Mouse (Mus musculus) liver, adult 2 months (tissue): ENCODE data around the gene Irf3. TPM values are rescaled to one million over a fixed set of nuclear protein-coding genes. Genes with fewer than 3 reads are reported as not detected.

Source experiments
- DNase-seq: peaks from one replicate; pipeline ENCODE4 v3.0.0-alpha.2; 2011; ENCODE audit warnings: low read depth, low spot score; ENCODE audit errors: extremely low read depth
- H3K27ac ChIP-seq: fragments of 200-500 bp; replicated peaks from 2 replicates; pipeline ENCODE4 v1.5.1; 2012; ENCODE audit warnings: low read depth, mild to moderate bottlenecking, control low read depth, inconsistent platforms, low read length; ENCODE audit not compliant: insufficient read depth
- H3K27me3 ChIP-seq: fragments of 200-500 bp; 2 replicates; pipeline ENCODE4 v1.6.1; 2012; ENCODE audit warnings: mild to moderate bottlenecking, moderate library complexity, low read length, inconsistent platforms; ENCODE audit not compliant: control insufficient read depth, insufficient read depth
- H3K36me3 ChIP-seq: fragments of 200-500 bp; 2 replicates; pipeline ENCODE4 v1.6.1; 2012; ENCODE audit warnings: low read length, inconsistent platforms; ENCODE audit not compliant: control insufficient read depth, insufficient read depth
- H3K4me1 ChIP-seq: fragments of 200-500 bp; 2 replicates; pipeline ENCODE4 v1.6.1; 2011; ENCODE audit warnings: low read length; ENCODE audit not compliant: control insufficient read depth, insufficient read depth
- H3K4me3 ChIP-seq: fragments of 200-500 bp; 2 replicates; pipeline ENCODE4 v1.5.1; 2011; ENCODE audit warnings: low read depth, mild to moderate bottlenecking, control low read depth, low read length, moderate library complexity; ENCODE audit not compliant: insufficient read depth
- H3K79me2 ChIP-seq: fragments of 200-500 bp; 2 replicates; pipeline ENCODE4 v1.6.1; 2012; ENCODE audit warnings: inconsistent platforms, mild to moderate bottlenecking, low read length, moderate library complexity; ENCODE audit not compliant: control insufficient read depth, insufficient read depth
- H3K9ac ChIP-seq: fragments of 200-500 bp; 2 replicates; pipeline ENCODE4 v1.6.1; 2012; ENCODE audit warnings: low read depth, mild to moderate bottlenecking, control low read depth, inconsistent platforms, low read length
- CTCF ChIP-seq: fragments of 200-500 bp; IDR thresholded peaks from 2 replicates; pipeline ENCODE4 v1.5.1; 2011; ENCODE audit warnings: low read depth, low read length, control low read depth
- POLR2A ChIP-seq: fragments of 200-500 bp; IDR thresholded peaks from 2 replicates; pipeline ENCODE4 v1.6.1; 2011; ENCODE audit warnings: low read length, control low read depth; ENCODE audit not compliant: insufficient read depth; ENCODE audit errors: extremely low read depth
- WGBS: fragments of 180-500 bp; shearing (Covaris S2); methylation state at CpG from one replicate; pipeline ENCODE4 v1.1.7; 2018; 5-methylcytosine and 5-hydroxymethylcytosine counted together
- polyA plus RNA-seq: library from polyadenylated mRNA; depleted of rRNA; stranded (reverse); fragments of >200 nt; gene quantifications from 2 replicates; pipeline ENCODE4 v1.2.3, GENCODE M21; 2012
- total RNA-seq: library from RNA; depleted of rRNA; stranded (reverse); fragments of >200 nt; gene quantifications from 2 replicates; pipeline ENCODE4 v1.2.3, GENCODE M21; 2014

Gene Irf3
- total and polyA plus RNA-seq, 2 experiments: 59.0 to 101 TPM

GRCm38 (mm10) chr7:45030857-45031256 is 33.4 kb downstream of the Irf3 start:
- Histone ChIP-seq H3K4me3 (no peak overlapping the region), H3K27me3 (no peaks in the 10 kb centered on the region), H3K79me2 (no peaks in the 10 kb centered on the region), H3K9ac (no peak overlapping the region), H3K36me3 (peaks cover 25% of the 10 kb centered on the region), H3K4me1 (no peaks in the 10 kb centered on the region), H3K27ac (no peak overlapping the region)
- TF ChIP-seq CTCF: no peak
- no peak for TF ChIP-seq POLR2A
- DNase-seq: no peak
- WGBS: 96% methylated on average over 8 of the region's 8 CpGs

- no peaks in the 10 kb centered on the region for H3K27me3 ChIP-seq
- H3K4me1 ChIP-seq: no peaks in the 10 kb centered on the region
- peaks cover 25% of the 10 kb centered on the region for H3K36me3 ChIP-seq
- H3K79me2 ChIP-seq: no peaks in the 10 kb centered on the region
- no peak overlapping the region for H3K9ac ChIP-seq
- TF ChIP-seq POLR2A (no peak), CTCF (no peak)
- H3K4me3 ChIP-seq: no peak overlapping the region
- DNase-seq: no peak
- H3K27ac ChIP-seq: no peak overlapping the region
- WGBS: 95% methylated on average over 19 of the region's 19 CpGs
Measured at GRCm38 (mm10) chr7:45033722-45034359, 36.4 kb downstream of the Irf3 start.

DNA sequence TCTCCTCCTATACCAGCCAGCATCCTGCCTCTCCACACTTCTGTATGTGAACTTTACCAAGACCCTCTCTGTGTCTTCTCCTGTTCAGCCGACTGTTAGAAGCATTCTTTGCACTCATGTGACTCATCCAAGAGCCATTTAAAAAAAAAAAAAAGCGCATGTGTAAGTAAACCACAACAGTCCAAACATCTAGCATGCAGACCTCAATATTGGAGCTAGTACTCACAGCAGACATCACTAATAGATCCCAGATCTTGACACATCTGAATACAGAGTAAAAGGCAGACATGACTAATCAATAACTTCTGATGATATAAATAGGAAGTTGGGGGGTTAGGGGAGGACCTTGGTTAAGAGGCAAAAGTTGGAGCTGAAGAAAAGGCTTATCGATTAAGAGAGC is 38.2 kb downstream of the Irf3 start:
- Histone ChIP-seq H3K4me1 (no peaks in the 10 kb centered on the region), H3K27ac (no peak overlapping the region), H3K79me2 (no peaks in the 10 kb centered on the region), H3K4me3 (no peak overlapping the region), H3K27me3 (no peaks in the 10 kb centered on the region), H3K36me3 (peaks cover 24% of the 10 kb centered on the region), H3K9ac (no peak overlapping the region)
- WGBS: 86% methylated on average over 3 of the region's 3 CpGs
- TF ChIP-seq CTCF: no peak
- DNase-seq: no peak

DNA sequence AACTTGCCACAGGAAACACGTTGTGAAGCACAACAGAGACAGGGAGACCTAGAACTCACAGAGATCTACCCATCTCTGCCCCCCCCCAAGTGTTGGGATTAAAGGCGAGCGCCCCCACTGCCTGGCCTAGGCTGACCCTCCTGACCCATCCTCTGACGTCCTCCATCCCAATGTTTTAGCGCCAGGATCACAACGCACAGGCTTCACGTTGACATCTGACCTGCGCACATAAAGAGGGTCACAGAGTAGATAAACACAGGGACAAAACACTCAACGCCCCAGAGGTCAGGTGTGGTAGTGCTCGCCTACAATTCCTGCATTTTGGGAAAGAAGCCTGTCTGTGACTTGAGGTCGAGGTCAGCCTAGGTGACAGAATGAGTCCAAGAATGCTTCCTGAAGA is 39.3 kb downstream of the Irf3 start:
- Histone ChIP-seq H3K79me2 (no peaks in the 10 kb centered on the region), H3K36me3 (peaks cover 20% of the 10 kb centered on the region), H3K4me3 (no peak overlapping the region)

GRCm38 (mm10) chr7:45037720-45038361 is 40.4 kb downstream of the Irf3 start:
- Histone ChIP-seq H3K36me3 (peaks cover 23% of the 10 kb centered on the region), H3K79me2 (no peaks in the 10 kb centered on the region; the same call in 1 of the 2 replicates), H3K9ac (no peak overlapping the region), H3K4me1 (no peaks in the 10 kb centered on the region), H3K4me3 (no peak overlapping the region), H3K27me3 (no peaks in the 10 kb centered on the region), H3K27ac (no peak overlapping the region)
- 64% methylated on average over 7 of the region's 7 CpGs for WGBS
- DNase-seq: no peak
- no peak for TF ChIP-seq POLR2A
- peak; percentile 89 for TF ChIP-seq CTCF

More for the DNA sequence above, 39.3 kb downstream of the Irf3 start:
- Histone ChIP-seq H3K27ac (no peak overlapping the region), H3K27me3 (no peaks in the 10 kb centered on the region), H3K9ac (no peak overlapping the region), H3K4me1 (no peaks in the 10 kb centered on the region)
- TF ChIP-seq CTCF (no peak), POLR2A (no peak)
- no peak for DNase-seq
- WGBS: 85% methylated on average over 11 of the region's 11 CpGs

DNA sequence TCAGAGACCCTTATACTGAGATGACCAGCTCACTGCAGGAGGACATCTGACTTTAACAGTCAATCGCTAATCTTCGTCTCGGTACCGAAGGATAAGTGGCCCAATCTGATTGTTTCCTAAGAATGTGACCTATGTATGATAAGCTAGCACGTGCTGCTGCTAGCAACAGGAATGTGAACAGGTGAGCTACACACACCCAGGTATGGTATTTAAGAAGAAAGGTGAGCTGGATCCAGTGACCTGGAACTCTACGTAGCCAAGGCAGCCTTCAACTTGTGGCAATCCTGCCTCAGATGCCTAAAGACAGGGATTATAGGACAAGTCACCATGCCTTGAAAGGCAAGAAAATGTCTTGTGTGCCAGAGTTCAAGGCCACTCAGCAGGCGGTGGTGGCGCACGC is 41.0 kb downstream of the Irf3 start:
- WGBS: 96% methylated on average over 9 of the region's 9 CpGs
- H3K79me2 ChIP-seq: no peaks in the 10 kb centered on the region; the same call in 1 of the 2 replicates
- H3K9ac ChIP-seq: no peak overlapping the region
- H3K4me1 ChIP-seq: no peaks in the 10 kb centered on the region
- H3K27me3 ChIP-seq: no peaks in the 10 kb centered on the region
- no peak for DNase-seq
- no peak overlapping the region for H3K27ac ChIP-seq
- no peak overlapping the region for H3K4me3 ChIP-seq
- TF ChIP-seq POLR2A: no peak
- TF ChIP-seq CTCF: no peak
- H3K36me3 ChIP-seq: peaks cover 21% of the 10 kb centered on the region
